Mouse (Mus musculus): ENCODE results near the gene Sec24a.
A peak's percentile ranks its signal among the peaks of the same experiment; 100 is the strongest.
"Not testable (repeated sequence)": the region's sequence is repeated elsewhere in the genome, so short reads cannot be mapped to it uniquely, and the experiment has no call there.

Sec24a gene

GRCm38 (mm10) chr11:51763213-51763907 lies at the start of gene Sec24a, which contains the start of gene Sar1b:
TSS of gene Sec24a (minus strand) at chr11:51763634.
TSS of gene Sar1b (plus strand) at chr11:51763687.
- DNase-seq: peak; percentile 84 to 91

GRCm38 (mm10) chr11:51812022-51812546 lies 48.6 kb upstream of the Sec24a start:
- no peak for DNase-seq

- no peak for DNase-seq
These were observed 47.8 kb upstream of the Sec24a start for GRCm38 (mm10) chr11:51811230-51811629.

GRCm38 (mm10) chr11:51809632-51810224 lies 46.3 kb upstream of the Sec24a start:
- peak; percentile 43 to 63 for DNase-seq

- peak; percentile 31 to 58 for DNase-seq
These were observed 43.9 kb upstream of the Sec24a start for GRCm38 (mm10) chr11:51807108-51807879.

- peak; percentile 83 to 90 for DNase-seq
These were observed 42.0 kb upstream of the Sec24a start for GRCm38 (mm10) chr11:51805221-51805981.

GRCm38 (mm10) chr11:51800634-51801325 lies 37.3 kb upstream of the Sec24a start:
- DNase-seq: no peak

GRCm38 (mm10) chr11:51796272-51796671 lies 32.8 kb upstream of the Sec24a start:
- DNase-seq: no peak

- DNase-seq: no peak
These were observed 27.2 kb upstream of the Sec24a start for GRCm38 (mm10) chr11:51790662-51791061.

GRCm38 (mm10) chr11:51789735-51790134 lies 26.3 kb upstream of the Sec24a start:
- DNase-seq: not testable (repeated sequence)

DNA sequence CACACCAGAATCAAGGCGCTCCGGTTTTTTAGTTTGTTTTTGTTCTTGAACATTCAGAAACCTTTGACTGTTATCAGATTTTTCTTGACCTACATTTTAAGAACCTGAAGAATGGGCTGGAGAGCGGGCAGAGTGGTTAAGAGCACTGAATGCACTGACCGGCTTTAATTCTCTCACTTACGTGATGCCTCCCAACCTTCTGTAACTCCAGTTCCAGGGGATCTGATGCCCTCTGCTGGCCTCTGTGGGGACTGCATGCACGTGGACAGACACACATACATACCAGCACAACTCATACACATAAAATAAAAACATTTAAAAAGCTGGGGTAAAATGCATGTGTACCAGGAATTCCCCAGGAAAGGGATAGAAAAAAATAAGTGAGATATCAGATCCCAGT lies 22.5 kb upstream of the Sec24a start:
- DNase-seq: peak; percentile 51 to 85

DNA sequence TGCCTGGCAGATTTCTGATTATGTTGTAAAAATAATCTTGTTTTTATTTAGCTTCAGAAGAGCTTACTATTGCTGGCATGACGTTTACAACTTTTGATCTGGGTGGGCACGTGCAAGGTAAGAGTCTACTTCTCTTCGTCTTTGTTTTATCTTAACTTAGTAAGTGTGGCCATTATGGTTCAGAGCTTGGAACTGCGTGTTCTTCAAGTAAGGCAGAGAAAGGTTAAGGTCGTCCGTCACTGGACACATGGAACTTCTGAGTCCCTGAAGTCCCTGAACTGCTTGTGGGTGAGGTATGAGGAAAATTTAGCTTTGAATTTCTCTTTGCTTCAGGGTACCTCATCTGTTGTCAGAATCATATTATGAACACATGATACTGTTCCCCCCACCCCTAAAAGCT lies 19.3 kb upstream of the Sec24a start:
- no peak for DNase-seq

DNA sequence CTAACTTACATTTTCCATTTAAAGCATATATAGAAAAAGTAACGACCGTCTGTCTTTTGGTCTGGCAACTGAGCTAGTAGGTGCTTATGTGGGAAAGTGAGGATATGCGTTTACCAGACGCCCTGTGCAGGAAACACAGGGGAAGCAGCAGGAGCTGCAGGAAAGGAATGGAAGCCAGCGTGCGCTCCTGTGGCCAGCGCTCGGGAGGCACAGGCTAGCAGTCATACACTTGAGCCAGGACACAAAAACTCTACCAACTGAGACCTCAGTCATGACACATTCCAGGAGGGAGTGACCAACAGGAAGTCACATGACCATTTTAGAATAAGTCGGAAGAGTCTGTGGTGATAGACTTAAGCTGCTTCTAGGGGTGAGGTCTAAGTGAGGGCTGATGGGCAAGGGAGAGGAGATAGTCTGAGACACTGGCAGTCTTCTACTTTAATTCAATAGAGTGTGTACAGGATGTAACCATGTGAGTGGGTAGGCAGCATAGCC lies 17.4 kb upstream of the Sec24a start:
- DNase-seq: no peak

GRCm38 (mm10) chr11:51777478-51777877 lies 14.0 kb upstream of the Sec24a start:
- DNase-seq: no peak

- DNase-seq: no peak
These were observed 12.1 kb upstream of the Sec24a start for GRCm38 (mm10) chr11:51775507-51775906.

GRCm38 (mm10) chr11:51768296-51768695 lies 4.9 kb upstream of the Sec24a start:
- DNase-seq: peak; percentile 24 to 48

DNA sequence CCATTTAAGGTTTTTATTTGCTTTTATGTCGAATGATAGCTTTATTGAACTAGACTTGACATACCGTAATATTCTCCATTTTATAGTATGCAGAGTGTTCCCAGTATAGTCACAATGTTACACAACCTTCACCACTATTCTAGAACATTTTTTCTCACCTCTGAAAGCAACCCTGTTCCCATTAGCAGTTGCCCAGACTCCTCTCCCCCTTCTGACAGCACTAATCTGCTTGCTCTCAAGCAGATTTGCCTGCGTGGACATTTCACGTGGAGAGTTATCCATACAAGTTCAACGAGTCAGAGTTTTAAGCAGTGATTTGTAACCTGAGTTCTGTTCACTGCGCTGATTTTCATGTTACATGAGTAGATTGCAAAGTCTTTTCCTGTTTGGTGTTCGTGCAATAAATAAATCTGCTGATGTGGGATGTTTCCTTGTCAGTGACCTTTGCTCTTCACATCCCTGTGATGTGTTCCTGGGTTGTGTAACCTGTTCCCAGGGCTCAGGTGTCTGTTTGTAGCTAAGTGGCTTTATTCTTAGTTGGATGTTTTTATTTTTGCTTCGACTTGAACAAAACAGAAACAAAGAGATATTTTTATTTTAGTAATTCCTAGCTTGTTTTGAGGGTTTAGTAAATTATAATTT lies 4.3 kb upstream of the Sec24a start:
- DNase-seq: peak; percentile 51 to 78

GRCm38 (mm10) chr11:51764816-51765215 lies 1.4 kb upstream of the Sec24a start:
- DNase-seq: no peak

- DNase-seq: no peak
These were observed 521 bp upstream of the Sec24a start for GRCm38 (mm10) chr11:51763955-51764354.

DNA sequence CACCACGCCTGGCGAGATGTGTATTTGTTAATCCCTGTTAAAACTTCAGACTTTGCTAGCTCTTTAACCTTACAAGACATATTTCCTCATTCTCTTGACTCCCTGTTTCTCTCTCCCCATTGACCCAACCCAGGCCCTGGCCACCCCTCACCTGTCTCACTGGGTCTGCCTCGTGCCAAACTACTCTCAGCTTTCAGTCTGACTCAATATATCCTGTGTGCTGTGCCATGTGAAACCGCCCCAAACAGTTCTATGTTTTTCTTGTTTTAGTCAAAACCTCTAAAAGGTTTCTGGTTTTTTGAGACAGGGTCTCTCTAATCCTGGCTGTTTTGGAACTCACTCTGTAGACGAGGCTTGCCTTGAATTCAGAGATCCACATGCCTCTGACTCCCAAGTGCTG lies 2.2 kb downstream of the Sec24a start:
- no peak for DNase-seq

DNA sequence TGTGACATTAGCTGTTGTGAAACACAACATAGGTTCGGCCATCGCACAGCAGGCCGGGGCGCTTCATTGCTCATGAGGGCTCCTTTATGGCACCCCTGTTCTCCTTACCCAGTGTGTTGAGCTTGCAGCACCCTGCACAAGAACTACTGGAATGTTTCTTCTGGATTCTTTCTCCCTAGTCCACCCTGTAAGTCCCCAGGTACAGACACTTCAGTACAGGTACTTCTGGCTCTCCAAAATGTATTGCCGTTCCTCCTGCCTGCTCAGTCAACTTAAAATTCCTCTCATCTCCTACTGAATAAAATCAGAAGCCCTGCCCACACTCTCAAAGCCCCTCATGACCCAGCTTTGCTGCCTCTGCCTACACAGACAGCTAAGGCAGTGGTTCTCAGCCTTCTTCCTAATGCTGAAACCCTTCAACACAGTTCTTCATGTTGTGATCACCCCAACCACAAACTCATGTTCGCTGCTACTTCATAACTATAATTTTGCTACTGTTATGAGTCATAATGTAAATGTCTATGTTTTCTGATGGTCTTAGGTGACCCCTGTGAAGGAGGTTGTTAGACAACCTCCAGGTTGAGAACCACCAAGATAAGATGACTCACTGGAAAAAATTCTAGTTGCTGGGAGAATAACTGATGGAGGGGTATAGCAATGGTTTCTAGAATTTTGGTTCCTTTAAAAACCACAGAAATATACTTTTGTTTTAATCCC lies 3.3 kb downstream of the Sec24a start:
- DNase-seq: no peak

All from kidney, postnatal 36 days (tissue).